Mouse (Mus musculus) liver, embryonic 14.5 days (tissue): ENCODE results near the gene Zrsr2. TPM values are rescaled to one million over a fixed set of nuclear protein-coding genes. Genes with fewer than 3 reads are reported as not detected.

Experiments used
- ATAC-seq: fragments of 200-750 bp; cut with Nextera tagmentation; 2 replicates; pipeline ENCODE4 v1.8.0; 2017; ENCODE audit warnings: moderate number of reproducible peaks, mild to moderate bottlenecking, moderate library complexity; ENCODE audit not compliant: insufficient read depth
- DNase-seq, 3 experiments: peaks; one replicate each; pipeline ENCODE4 v3.0.0-alpha.2; 2012 to 2013; ENCODE audit warnings: low read depth in 3 of 3, low spot score in 3 of 3
- H3K27ac ChIP-seq: fragments of 300-500 bp; sonication (generic); 2 replicates; pipeline ENCODE4 v1.5.1; 2014; ENCODE audit warnings: moderate library complexity, mild to moderate bottlenecking, control low read depth, inconsistent platforms
- H3K27me3 ChIP-seq: fragments of 300-500 bp; sonication (generic); 2 replicates; pipeline ENCODE4 v1.6.1; 2014; ENCODE audit warnings: mild to moderate bottlenecking, low read length, moderate library complexity; ENCODE audit not compliant: control insufficient read depth, insufficient read depth
- H3K36me3 ChIP-seq: fragments of 300-500 bp; sonication (generic); replicated peaks from 2 replicates; pipeline ENCODE4 v1.6.1; 2014; ENCODE audit warnings: low read depth; ENCODE audit not compliant: control insufficient read depth, insufficient read depth
- H3K4me1 ChIP-seq, 2 experiments: fragments of 200-500 bp in 1 of 2; fragments of 300-500 bp in 1 of 2; sonication (generic) in 1 of 2; replicated peaks; 2 replicates each; pipeline ENCODE4 v1.6.1; 2012 to 2014; ENCODE audit warnings: antibody characterized with exemption in 1 of 2, inconsistent platforms in 1 of 2, low read length in 1 of 2; ENCODE audit not compliant: control insufficient read depth in 2 of 2, insufficient read depth in 2 of 2
- H3K4me2 ChIP-seq: fragments of 300-500 bp; sonication (generic); 2 replicates; pipeline ENCODE4 v1.6.1; 2014; ENCODE audit warnings: low read depth, mild to moderate bottlenecking, control low read depth, moderate library complexity
- H3K4me3 ChIP-seq, 2 experiments: fragments of 200-500 bp in 1 of 2; fragments of 300-500 bp in 1 of 2; sonication (generic) in 1 of 2; 2 replicates each; pipeline ENCODE4 v1.5.1; 2012 to 2014; ENCODE audit warnings: low read depth in 2 of 2, low read length in 2 of 2, mild to moderate bottlenecking in 2 of 2, control low read depth in 1 of 2, inconsistent platforms in 1 of 2, moderate library complexity in 1 of 2; ENCODE audit not compliant: insufficient read depth in 1 of 2
- H3K9ac ChIP-seq: fragments of 300-500 bp; sonication (generic); replicated peaks from 2 replicates; pipeline ENCODE4 v1.6.1; 2014; ENCODE audit warnings: mild to moderate bottlenecking, control low read depth, moderate library complexity
- H3K9me3 ChIP-seq: fragments of 300-500 bp; sonication (generic); 2 replicates; pipeline ENCODE4 v1.6.1; 2016; ENCODE audit warnings: low read length, mixed read lengths; ENCODE audit not compliant: control insufficient read depth
- CTCF ChIP-seq: IDR thresholded peaks from 2 replicates; pipeline ENCODE4 v1.5.1; 2016; ENCODE audit warnings: antibody characterized with exemption, low read depth, control low read depth
- EP300 ChIP-seq: IDR thresholded peaks from 2 replicates; pipeline ENCODE4 v1.6.1; 2016; ENCODE audit warnings: antibody characterized with exemption, low read depth
- WGBS: fragments of 180-500 bp; shearing (Covaris S2); extraction: QIAGEN DNeasy Blood & Tissue Kit; methylation state at CpG from one replicate; pipeline ENCODE4 v1.1.7; 2014; ENCODE audit not compliant: insufficient replicate concordance; 5-methylcytosine and 5-hydroxymethylcytosine counted together
- polyA plus RNA-seq, 2 experiments: library from polyadenylated mRNA; depleted of rRNA in 1 of 2; stranded (reverse) in 1 of 2; unstranded in 1 of 2; fragments of >200 nt; fragmentation: Nextera tagmentation in 1 of 2; extraction: Ambion mirVana in 1 of 2; gene quantifications; 2 replicates each; pipeline versions ENCODE4 v1.2.1 to v1.2.3; 2012 to 2014

Zrsr2 gene
- polyA plus RNA-seq, 2 experiments, result 8.7 to 10.4 TPM

- TF ChIP-seq EP300 (no peak), CTCF (peak; percentile 42)
- Histone ChIP-seq H3K27ac (no peak overlapping the region), H3K36me3 (no peaks in the 10 kb centered on the region), H3K9ac (no peak overlapping the region), H3K9me3 (no peaks in the 10 kb centered on the region), H3K4me2 (no peak overlapping the region), H3K4me3 (no peak overlapping the region), H3K27me3 (peaks cover 12% of the 10 kb centered on the region), H3K4me1 (peaks cover 0 to 1% of the 10 kb centered on the region in 2 experiments; a peak in 3 of 4 replicates)
- DNase-seq (no peak), ATAC-seq (no peak)
Observed at GRCm38 (mm10) chrX:163912791-163913190, 45.7 kb downstream of the Zrsr2 start.

DNA sequence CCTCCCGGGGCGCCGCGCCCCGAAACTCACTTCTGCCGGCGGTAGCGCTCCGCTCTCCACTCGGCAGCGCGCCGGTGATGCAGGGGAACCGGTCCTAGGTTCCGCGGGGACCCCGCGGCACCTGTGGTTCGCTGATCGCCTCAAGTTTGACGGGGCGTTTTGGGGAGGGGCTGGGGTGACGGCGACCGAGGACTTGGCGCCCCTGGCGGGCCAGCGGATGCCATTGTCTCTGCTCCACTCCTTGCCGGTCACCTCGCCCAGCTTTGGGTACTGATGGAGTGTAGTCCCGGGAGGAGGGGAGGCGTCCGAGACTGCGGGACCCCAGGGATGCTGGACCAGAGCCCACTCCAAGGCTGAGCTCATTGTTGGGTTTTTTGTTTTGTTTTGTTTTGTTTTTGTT is 49.1 kb downstream of the Zrsr2 start:
- no peak overlapping the region for H3K27ac ChIP-seq
- no peaks in the 10 kb centered on the region for H3K9me3 ChIP-seq
- peak overlapping the region; percentile 51 to 64 for H3K4me3 ChIP-seq
- 9% methylated on average over 34 of the region's 34 CpGs for WGBS
- peak overlapping the region; percentile 78 for H3K4me2 ChIP-seq
- TF ChIP-seq CTCF, result no peak
- peak overlapping the region; percentile 56 for H3K9ac ChIP-seq
- ATAC-seq (no peak), DNase-seq (no peak)
- peaks cover 12% of the 10 kb centered on the region for H3K27me3 ChIP-seq
- no peaks in the 10 kb centered on the region for H3K36me3 ChIP-seq
- H3K4me1 ChIP-seq, result peaks cover 0 to 2% of the 10 kb centered on the region in 2 experiments; a peak in 3 of 4 replicates

- no peak for TF ChIP-seq EP300
- TF ChIP-seq CTCF, result peak; percentile 18; the same call in 1 of the 2 replicates
- Histone ChIP-seq H3K9me3 (no peaks in the 10 kb centered on the region), H3K9ac (peak within 1 kb of the TSS; percentile 63), H3K36me3 (no peaks in the 10 kb centered on the region), H3K27me3 (peaks cover 12% of the 10 kb centered on the region), H3K4me1 (peaks cover 0 to 2% of the 10 kb centered on the region in 2 experiments; a peak in 3 of 4 replicates), H3K4me3 (peak within 1 kb of the TSS; percentile 64 to 93), H3K4me2 (peak within 1 kb of the TSS; percentile 78), H3K27ac (no peak within 1 kb of the TSS)
- DNase-seq (peak; percentile 84 to 85 (median 84)), ATAC-seq (peak; percentile 100)
- WGBS, result 9% methylated on average over 75 of the region's 80 CpGs
Observed at GRCm38 (mm10) chrX:163908337-163909250, 49.9 kb downstream of the Zrsr2 start, which contains the start of gene Ap1s2. Gene Ap1s2, plus strand, starts transcription at chrX:163909017.

GRCm38 (mm10) chrX:163908003-163908336 is 50.5 kb downstream of the Zrsr2 start:
- peaks cover 12% of the 10 kb centered on the region for H3K27me3 ChIP-seq
- peak overlapping the region; percentile 64 to 93 for H3K4me3 ChIP-seq
- no peak overlapping the region for H3K27ac ChIP-seq
- peak overlapping the region; percentile 63 for H3K9ac ChIP-seq
- H3K4me2 ChIP-seq, result peak overlapping the region; percentile 62
- TF ChIP-seq CTCF, result no peak
- TF ChIP-seq EP300, result no peak
- DNase-seq, result no peak
- no peak for ATAC-seq
- H3K4me1 ChIP-seq, result peaks cover 0 to 2% of the 10 kb centered on the region in 2 experiments; a peak in 3 of 4 replicates
- 20% methylated on average over 8 of the region's 8 CpGs for WGBS
- no peaks in the 10 kb centered on the region for H3K36me3 ChIP-seq
- H3K9me3 ChIP-seq, result no peaks in the 10 kb centered on the region

DNA sequence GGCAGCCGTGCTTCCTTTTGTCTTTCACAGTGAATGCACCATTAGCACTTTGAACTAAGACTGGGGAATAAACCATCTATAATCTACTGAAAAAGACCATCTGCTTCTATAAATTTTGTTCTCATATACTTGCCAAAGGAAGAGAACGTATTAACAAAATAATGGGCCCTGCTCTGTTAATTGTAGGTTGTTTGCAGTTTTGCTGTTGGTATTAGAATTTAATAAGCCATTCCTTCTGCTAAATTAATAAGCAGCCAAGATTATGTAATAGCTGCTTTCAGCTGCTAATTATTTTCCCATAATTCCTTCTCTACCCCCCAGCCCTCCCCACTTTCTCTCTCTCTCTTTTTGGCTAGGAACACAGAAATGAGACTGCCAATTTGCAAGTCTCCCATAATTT is 51.6 kb downstream of the Zrsr2 start:
- 70% methylated on average over 2 of the region's 2 CpGs for WGBS
- H3K36me3 ChIP-seq, result no peaks in the 10 kb centered on the region
- TF ChIP-seq CTCF, result no peak
- TF ChIP-seq EP300, result no peak

More for the DNA sequence above, 51.6 kb downstream of the Zrsr2 start:
- Histone ChIP-seq H3K4me1 (peaks cover 0 to 2% of the 10 kb centered on the region in 2 experiments; a peak in 3 of 4 replicates), H3K27me3 (peaks cover 12% of the 10 kb centered on the region), H3K4me2 (no peak overlapping the region), H3K9ac (no peak overlapping the region), H3K27ac (no peak overlapping the region), H3K4me3 (no peak overlapping the region), H3K9me3 (no peaks in the 10 kb centered on the region)
- ATAC-seq (no peak), DNase-seq (no peak)
